Mouse (Mus musculus) forelimb bud, embryonic 11.5 days (tissue): ENCODE results near the gene Prm1.

Source experiments
- DNase-seq: peaks from one replicate; pipeline ENCODE4 v3.0.0-alpha.2; 2012; ENCODE audit warnings: low read depth, low spot score

The Prm1 gene

DNA sequence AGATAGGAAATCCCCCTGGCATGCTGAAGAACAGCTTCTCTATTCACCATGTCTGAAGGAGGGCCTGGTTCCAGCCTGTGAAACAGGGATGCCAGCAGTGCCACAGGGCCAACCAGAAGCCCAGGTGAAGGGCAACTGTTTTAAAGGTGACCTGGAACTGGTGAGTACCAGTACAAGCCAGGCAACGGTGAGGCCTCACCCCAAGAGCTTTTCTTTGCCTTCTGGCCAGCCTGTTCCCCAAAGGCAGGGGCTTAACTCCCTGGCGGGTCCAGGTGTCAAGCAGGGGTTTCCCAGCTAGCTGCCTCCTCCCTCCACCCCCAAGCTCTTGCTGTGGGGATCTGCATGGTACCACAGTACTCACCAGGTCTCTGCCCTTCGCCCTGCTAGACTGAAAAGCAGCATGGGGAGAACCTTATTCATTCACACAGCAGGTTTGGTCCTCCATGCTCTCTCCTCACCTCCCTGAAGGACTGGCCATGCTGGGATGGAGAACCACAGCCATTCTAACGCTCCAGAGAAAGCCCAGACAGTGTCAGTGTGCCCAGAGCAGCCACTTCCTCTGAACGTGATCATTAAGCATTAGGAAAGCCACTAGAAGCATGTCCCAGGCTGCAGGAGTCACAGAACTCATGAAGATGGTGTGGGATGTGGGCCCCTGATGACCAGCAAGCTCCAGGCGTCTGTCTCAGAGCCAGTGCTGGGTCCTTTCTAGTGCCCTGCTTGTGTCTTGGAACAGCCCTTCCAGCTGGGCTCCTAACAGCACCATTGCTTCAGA, 23.1 kb downstream of the Prm1 start:
- DNase-seq, result no peak

DNA sequence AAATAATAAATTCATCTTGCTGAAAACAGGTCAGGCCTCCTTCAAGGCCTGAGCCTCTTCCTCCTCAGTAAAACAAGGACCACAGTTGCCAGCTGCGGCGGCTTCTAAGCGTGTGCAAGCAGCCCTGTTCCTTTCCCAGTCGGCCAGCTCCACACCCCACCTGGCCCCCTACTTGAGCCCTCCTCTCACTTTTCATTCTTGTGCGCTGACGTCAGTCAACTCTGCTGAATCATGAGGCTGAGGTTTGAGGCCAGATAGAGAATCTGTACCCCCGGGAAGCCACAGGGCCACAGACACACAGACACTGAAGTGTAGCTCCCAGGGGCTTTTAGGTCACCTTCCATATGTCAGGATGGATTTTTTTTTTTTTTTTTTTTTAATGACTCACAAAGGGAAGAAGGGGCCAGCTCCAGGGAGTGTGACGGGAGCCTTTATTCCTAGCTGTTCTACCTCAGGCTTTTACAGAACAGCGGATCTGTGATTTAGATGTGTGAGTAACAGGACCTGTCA, 23.7 kb downstream of the Prm1 start:
- peak; percentile 54 for DNase-seq

DNA sequence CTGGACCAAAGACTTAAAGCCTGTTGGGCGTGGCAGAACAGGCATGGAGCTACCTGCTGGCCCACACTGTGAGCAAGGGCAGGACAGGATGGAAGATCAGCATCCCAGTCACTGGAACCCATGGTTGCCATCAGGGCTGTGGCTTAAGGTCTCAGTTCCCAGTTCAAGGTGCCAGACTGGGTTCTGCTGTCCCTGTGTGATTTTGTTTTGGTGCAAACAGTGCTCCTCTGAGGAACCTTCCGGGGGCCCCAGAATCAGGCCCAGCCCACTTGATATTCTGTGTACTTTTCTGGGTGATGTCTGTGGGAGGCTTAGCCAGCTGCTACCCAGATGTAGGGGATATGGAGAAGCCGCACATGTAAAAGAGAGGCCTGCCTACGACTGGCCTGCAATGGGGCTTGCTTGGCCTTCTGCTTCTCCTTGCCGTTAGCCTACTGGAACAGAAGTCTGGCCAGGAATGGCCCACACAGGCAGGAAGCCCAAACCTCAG, 25.0 kb downstream of the Prm1 start:
- DNase-seq, result no peak

DNA sequence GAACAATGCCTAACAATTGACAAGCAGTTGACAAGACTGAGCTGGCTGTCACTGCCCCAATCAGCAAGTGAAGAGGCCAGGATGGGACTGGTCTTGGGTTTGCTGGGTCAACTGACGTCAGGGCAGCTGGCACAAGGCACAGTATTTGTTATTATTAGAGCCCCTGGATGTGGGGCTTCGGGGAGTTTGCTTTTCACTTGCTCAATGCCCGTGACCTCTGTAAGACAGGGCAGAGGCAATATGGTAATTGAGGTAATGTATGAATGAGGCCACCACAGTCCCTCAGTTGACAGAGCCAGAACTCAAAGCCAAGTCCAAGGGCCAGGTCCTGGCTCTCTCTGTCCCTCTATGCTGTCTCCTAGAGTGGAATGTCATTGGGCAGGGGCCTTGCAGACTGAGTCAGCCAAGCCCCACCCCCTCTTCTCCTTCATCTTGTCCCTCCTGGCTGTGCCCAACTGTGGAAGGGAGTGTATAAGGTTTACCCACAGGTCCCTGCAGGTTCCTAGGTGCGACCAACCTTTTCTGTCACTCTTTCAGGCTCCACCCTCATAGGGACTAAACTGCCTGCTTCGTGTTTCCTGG, 28.0 kb downstream of the Prm1 start:
- DNase-seq, result no peak

DNA sequence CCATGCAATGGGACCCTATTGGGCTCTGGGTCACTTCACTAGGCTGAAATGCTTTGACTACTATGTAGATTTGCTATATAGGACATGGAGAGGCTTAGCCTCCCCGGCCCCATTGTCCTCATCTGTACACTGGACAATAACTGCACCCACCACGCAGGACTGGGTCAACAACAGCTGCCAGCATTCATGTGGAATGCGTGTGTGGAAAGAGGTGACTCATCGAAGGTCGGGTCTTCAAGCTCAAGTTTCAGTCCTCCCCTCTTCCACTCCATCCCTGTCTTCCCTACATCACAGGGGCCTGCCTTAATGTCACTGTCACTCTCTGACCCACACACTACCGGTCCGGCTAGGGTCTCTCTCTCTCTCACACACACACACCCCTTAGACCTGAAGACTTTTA, 29.3 kb downstream of the Prm1 start:
- no peak for DNase-seq

DNA sequence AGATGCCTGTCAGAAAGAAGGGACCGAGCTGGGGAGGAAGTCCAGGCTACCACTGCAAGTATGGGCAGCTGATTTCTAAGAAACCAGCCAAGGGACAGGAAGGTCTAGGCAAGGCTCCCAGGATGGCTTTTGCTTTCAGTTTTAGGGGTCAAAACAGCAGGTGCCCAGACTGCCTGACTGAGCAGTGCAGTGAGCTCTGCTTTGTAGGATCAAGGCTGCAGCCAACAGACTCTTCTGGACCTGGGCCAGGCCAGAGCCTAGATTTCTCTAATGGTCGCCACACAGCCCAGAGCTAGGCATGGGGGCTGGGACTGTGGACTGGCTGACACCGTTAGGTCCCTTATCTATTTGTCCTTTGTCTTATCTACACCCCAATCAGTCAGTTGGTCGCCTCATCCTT, 30.9 kb downstream of the Prm1 start:
- DNase-seq, result no peak

DNA sequence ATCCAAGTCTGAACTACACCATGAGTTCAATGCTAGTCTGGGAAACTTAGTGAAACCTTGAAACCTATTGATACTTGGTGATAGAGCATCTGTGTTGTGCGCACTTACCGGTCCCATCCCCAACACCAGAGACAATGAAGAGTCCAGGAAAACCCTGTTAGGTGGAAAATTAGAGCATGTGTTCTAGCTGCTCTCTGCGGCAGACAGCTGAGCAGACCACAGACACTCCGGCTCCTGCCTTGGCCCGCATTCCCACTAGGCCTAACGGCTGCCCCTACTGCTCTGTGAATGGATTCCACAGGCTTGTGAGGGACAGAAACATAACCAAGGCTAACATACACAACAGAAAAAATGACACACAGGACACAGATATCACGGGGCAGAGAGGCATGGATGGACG, 32.1 kb downstream of the Prm1 start:
- DNase-seq, result no peak

DNA sequence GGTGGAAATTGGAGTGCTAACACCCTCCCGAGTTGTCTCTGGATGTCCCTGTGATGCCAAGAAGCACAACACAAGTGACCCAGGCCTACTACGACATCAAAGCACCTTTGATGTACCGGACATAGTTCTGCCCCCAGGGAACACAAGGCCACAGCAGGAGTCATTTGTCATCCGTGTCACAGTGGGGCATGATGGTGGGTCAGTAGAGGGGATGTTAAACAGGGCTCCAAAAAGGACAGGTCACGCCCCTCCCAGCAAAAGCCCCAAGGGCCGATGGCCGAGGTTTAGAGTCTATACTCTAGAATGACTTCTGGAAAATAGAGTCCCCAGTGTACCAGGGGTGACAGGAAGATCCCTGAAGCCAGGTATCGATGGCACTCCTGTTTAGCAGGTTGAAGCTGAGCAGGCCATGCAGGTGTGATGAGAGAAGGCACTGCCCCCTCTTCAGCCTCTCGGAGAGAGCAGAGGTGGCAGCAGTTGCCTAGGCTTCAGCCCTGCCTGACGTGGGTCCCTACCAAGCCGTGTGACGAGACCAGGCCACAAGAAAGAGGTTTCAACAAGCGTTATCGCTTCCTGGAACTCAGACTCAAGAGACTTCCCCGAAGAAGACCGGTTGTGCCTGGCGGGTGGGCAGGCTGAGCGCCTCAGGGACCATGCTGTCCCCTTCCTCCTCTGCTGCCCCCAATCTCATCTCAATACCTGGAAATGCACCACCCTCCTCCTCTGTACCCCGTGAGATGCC, 33.7 kb downstream of the Prm1 start:
- DNase-seq, result no peak

DNA sequence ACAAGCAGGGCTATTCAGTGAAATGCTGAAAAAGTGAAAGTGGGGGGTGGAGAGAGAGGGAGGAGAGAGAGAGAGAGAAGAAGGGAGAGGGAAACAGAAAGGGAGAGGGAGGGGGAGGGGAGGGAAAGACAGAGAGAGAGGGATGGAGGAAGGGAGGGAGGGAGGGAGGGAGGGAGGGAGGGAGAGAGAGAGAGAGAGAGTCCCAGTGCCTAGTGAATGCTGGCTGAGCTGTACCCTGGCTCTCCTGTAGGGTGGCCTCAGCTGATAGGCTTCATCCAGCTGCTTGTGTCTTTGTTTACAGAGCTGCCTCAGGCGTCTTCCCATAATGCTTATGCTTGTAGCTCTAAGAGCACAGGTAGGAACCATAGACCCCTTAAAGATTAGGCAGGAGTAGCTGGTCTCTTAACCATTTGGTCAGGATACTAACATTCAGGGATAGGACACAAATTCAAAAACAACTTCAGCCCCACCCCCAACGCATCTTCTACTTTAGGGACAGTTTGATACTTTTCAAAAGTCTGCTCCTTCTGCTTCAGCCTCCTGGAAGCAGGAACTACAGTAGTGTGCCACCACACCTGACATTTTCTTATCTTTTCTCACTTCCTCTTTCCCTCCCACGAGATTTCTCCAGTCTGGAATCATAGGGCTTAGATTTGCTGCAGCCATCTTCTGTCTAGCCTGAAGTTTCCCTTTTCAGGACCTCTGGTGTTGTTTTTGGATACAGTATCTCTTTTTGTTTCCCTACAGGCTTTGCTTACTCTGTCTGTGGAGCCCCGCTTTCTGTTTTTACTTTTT, 34.9 kb downstream of the Prm1 start:
- no peak for DNase-seq

DNA sequence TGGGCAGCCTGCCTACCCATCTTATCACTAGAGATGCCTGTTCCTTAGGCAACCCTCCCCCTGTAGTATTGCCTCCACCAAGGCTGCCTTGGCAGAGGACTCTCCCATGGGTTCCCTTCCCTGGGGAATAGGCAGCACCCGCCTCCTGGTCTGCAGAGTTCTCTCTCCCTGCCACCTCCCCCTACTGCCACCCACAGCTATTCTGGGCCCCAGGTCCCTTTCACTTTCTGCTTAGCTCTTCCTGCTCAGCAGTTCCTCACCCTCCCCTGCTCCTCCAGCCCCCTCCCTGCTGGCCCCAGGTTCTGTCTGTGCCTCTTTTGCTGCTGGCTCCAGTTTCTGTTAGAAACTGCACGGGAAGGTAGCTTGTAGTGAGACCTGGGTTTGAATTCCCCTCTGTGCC, 36.0 kb downstream of the Prm1 start:
- no peak for DNase-seq

DNA sequence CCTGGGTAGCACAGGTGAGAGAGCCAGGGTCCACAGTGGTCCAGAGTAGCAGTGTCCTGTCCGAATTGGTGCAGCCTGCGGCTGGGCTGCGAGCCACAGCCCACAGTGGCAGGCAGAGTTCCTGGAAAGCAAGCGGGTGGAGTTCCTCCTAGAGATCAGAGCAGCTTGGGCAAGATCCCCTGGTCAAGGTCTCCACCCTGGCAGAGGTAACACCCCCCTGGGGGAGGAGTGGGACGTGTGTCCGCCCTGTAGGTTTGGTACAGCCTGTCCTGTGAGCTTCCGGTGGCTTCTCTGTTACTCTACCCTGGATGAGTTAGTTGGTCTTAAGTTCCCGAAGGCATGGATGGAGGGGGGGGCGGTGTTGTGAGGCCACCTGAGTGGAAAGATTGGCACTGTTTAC, 36.8 kb downstream of the Prm1 start:
- no peak for DNase-seq

DNA sequence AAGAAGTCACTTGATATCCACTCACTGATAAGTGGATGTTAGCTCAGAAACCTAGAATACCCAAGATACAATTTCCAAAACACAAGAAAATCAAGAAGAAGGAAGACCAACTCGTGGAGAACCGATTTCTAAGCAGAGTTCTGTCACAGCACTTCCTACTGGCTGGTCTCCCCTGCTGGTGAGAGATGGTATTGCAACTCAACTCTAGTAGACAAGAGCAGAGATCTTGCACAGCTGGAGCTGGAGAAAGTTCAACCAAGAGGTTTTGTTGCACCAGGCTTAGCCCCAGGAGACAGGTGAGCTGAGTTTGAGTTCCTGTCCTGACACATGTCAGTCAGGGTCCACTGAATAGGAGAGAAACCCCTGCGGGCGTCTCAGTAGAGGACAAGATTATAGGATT, 38.5 kb downstream of the Prm1 start:
- DNase-seq, result peak; percentile 74

DNA sequence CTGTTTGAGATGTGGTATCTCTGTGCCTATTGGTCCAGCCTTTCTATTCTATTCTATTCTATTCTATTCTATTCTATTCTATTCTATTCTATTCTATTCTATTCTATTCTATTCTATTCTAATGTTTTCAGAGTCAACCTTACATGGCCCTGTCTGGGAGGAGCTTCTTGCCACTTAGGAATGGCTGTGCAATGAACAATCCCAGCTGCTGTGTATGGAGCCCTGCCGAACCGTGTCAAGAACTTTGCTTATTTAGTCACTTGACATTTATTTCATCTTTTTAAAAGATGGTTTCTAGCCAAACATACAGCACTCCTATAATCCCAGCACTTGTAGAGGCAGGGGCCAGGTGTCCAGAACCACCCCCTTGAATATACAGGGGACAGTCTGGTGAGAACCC, 41.3 kb downstream of the Prm1 start:
- no peak for DNase-seq

DNA sequence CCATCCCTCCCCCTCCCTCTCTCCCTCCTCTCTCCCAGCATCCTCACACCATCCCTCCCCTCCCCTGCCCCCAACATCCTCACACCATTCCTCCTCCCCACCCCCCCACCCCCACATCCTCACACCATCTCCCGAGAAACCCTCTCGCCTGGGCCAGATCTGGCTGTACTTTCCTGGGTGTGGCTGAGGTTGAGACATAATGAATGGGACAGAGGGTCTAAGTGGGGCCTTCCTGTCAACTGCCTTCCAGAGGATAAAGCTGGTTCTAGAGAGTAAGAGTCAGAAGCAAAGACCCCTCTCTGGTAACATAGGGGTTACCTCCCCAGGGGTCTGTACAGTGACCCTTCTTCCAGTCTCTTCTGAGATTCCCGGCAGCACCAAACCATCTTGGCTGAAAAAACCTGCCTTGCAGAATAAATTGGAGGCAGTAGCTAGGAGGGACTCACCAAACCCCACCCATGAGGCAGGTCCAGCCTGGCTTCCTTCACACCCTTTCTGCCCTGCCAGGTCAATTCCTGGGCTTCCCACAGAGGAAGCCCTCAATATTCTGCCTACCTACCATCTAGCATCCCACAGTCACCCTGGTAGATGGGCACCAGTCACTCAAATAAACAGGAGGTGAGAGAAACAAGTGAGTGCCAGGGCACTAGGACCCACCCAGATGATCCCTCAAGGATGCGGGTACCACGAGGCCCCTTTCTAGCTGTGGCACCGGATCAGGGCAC, 41.9 kb downstream of the Prm1 start:
- DNase-seq, result no peak

DNA sequence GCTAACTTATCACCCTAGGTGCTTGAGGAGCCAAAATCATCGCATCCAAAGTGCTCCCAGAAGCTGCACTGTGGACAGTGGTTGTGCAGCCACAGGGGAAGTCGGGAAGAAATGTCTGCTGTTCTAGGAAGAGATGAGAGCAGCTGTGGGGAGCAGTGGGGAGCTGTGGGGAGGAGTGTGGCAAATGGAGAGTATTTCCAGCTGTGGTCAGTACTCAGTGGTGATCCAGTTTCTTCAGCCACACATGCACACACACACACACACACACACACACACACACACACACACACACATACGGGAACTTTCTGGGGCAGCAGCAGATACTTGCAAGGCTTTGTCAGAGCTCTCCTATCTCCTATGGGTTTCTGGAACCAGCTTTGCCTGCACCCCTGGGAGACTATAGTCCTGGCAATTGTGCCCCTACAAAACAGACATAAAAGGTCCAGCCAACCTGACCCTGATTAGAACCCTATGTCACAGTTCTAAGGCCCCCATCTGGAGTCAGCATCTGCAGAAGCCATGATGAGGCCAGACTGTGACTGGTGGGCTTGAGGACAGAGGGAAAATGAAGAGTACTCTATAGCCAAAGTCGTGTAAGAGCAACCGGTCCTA, 43.0 kb downstream of the Prm1 start:
- DNase-seq, result no peak

DNA sequence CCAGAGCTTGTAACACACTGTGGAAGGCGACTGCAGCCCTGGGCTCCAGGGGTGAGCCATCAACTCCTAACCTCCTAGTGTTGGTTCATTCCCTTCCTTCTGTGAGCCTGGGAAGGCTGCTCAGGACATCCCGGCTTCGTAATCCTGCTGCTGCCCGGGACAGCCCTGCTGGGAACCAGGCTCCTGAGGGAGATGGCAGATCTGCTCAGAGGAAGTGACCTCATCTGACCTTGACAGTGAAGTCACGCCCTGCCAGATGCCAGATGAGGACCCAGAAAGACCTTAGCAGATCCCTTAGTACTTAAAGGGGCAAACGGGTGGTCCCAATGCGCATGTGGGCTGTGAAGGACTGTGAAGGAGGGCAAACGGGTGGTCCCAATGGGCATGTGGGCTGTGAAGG, 44.5 kb downstream of the Prm1 start:
- no peak for DNase-seq

DNA sequence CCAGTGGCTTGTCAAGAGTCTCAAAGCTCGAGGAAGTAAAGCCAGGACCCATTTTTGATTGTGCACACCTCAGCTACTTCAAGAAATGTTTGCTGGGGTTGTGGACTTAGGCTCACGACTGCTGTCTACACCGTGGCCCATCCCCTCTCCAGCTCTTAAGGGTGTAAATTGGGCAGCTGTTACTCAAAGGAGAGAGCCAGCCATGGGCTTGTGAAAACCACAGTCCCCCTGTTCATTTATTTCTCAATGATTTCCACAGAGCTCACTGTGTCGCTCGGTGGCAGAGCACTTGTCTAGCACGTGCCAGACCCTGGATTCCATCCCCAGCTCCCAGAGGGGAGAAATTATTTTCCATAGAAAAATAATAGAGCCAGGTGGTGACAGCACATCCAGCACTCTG, 49.5 kb downstream of the Prm1 start:
- no peak for DNase-seq

DNA sequence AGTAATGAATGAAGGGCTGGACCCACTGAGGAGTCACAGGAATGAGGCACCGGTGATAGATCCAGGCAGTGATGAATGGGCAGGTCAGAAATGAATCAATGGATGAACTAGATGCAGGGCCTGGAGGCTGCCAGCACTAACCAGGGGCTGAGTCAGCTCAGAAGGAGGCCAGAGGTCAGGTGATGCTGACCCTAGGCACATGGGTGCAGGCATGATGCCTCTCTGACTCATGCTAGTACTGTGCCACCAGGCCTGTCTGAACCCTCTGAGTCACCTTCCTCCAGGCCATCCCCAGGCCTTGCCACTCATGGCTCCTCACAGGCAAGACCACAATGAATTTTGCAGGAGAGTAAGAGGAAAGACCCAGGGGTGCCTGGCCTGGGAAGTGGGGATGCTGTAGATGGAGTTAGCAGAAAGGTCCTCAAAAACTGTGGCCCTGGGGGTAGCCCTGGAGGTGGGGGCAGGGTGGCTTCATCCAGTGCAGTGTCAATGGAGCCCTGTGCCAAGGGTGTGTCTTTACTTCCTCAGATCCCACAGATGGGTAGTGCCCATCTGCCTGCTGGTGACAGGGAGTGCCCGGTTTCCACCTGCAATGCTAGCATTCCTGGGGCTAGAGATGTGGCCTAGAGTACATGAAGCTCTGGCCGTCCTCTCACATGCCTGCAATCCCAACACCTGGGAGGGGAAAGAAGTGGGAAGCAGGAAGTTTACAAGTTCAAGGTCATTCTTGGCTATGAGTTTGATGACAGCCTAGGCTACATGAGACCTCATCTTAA, 50.9 kb downstream of the Prm1 start:
- no peak for DNase-seq

DNA sequence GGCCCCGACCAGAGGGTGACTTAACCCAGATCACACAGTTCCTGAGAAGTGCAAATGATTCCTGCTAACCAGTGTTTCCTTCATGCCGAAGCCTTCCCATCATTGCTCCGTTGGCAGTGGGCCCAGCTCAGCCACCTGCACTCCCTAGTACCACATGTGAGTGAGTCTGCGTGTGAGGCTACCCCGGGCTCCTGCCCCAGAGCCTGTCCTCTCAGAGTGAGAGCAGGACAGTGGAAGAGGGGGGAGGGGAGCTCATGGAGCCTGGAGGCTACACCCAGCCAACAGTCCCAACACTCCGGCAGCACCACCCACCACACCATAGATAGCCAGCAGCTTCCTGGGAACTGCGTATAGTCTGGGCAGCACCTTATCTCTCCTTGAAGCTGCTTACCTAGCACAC, 55.8 kb downstream of the Prm1 start:
- no peak for DNase-seq

DNA sequence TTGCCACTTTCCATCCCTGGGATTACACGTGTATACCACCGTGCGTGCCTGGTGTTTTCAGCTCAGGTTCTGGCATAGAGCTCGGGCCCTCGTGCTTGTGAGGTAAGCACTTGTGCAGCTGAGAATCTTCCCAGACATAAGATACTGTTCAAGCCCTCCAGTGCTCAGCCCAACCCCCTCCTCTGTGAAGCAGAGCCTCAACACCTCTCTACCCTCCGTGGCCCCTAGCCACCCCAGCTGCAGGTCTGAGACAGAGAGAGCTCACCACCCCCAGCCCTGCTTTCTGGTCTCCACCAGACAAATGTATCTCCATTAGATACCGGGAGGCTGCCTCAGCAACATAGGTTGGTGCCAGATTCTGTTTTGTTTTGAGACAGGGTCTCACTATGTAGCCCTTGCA, 56.4 kb downstream of the Prm1 start:
- no peak for DNase-seq
